In genomic region chr7:80580368-80580767, GRCm38 (mm10) we compare ENCODE assay signal across 8 mouse cellular contexts. TPM values are rescaled to one million over a fixed set of nuclear protein-coding genes. Genes with fewer than 3 reads are reported as not detected.
DNase-seq lines count a peak whose midpoint lies in the region; ATAC-seq and TF ChIP-seq lines count a peak whose summit lies in the region.

No protein-coding gene starts in this region.

- peak; percentile 60 for DNase-seq in hindbrain, postnatal 0 days (ENCODE audit: low spot score)
- peak; percentile 14 to 25 for DNase-seq in CD8-positive naive resting alpha-beta T cell, adult 2 months (ENCODE audit: low read depth in 2 of 2, low spot score in 2 of 2)
- peak; percentile 39 for DNase-seq in adrenal gland, postnatal 25 days
- DNase-seq in heart, postnatal 14 days = peak; percentile 57 to 66
- peak; percentile 48 to 49 for DNase-seq in thymus, postnatal 36 days
- DNase-seq in left cerebral cortex, adult 8-10 months (ENCODE audit: low spot score in 2 of 2) = no peak

- intact Hi-C loops in heart, postnatal 14 days (cut with DNase I) = loop anchor here (1.0 kb wide), 1 partner anchor 194 kb away; no protein-coding TSS in a partner anchor

- no peaks in the 10 kb centered on the region for H3K27me3 ChIP-seq in hindbrain, postnatal 0 days (ENCODE audit: insufficient read depth, low read length)
- no peaks in the 10 kb centered on the region for H3K27me3 ChIP-seq in hindbrain, embryonic 16.5 days (replicated peaks; ENCODE audit: control insufficient read depth, insufficient read depth, low read length)

- TF ChIP-seq CTCF in hindbrain, postnatal 0 days (IDR thresholded peaks at IDR 0.05; ENCODE audit: low read depth) = peak; percentile 80

- no peaks in the 10 kb centered on the region for H3K4me1 ChIP-seq in hindbrain, postnatal 0 days (ENCODE audit: insufficient read depth, low read length)
- peaks cover 2% of the 10 kb centered on the region; the same call in 1 of the 2 replicates for H3K4me1 ChIP-seq in hindbrain, embryonic 16.5 days (ENCODE audit: control insufficient read depth, insufficient read depth, low read depth, low read length)

- ATAC-seq in hindbrain, postnatal 0 days = peak; percentile 30; the same call in 1 of the 2 replicates
- no peak for ATAC-seq in hindbrain, embryonic 16.5 days
- ATAC-seq in megakaryocyte, adult 5-6 weeks (ENCODE audit: poor library complexity, severe bottlenecking) = peak; percentile 28; the same call in 1 of the 2 replicates

- no peaks in the 10 kb centered on the region for H3K36me3 ChIP-seq in hindbrain, postnatal 0 days (ENCODE audit: insufficient read depth, low read length)
- no peaks in the 10 kb centered on the region for H3K36me3 ChIP-seq in hindbrain, embryonic 16.5 days (ENCODE audit: control insufficient read depth, insufficient read depth, low read length)

- H3K4me3 ChIP-seq in hindbrain, postnatal 0 days (ENCODE audit: low read length) = no peak overlapping the region
- no peak overlapping the region for H3K4me3 ChIP-seq in hindbrain, embryonic 16.5 days (ENCODE audit: low read length)

- 27% methylated on average over 6 of the region's 6 CpGs for WGBS in hindbrain, postnatal 0 days
- WGBS in hindbrain, embryonic 16.5 days = 31% methylated on average over 6 of the region's 6 CpGs

- no peak overlapping the region for H3K27ac ChIP-seq in hindbrain, postnatal 0 days
- no peak overlapping the region for H3K27ac ChIP-seq in hindbrain, embryonic 16.5 days (ENCODE audit: low read depth, low read length)

- no peaks in the 10 kb centered on the region for H3K9me3 ChIP-seq in hindbrain, postnatal 0 days (ENCODE audit: low read length)
- H3K9me3 ChIP-seq in hindbrain, embryonic 16.5 days (ENCODE audit: control insufficient read depth, low read length) = no peaks in the 10 kb centered on the region

- no peak overlapping the region for H3K9ac ChIP-seq in hindbrain, postnatal 0 days (replicated peaks; ENCODE audit: low read length)
- H3K9ac ChIP-seq in hindbrain, embryonic 16.5 days (ENCODE audit: low read depth, low read length) = no peak overlapping the region

- no peak overlapping the region for H3K4me2 ChIP-seq in hindbrain, postnatal 0 days (ENCODE audit: low read depth, low read length)
- no peak overlapping the region for H3K4me2 ChIP-seq in hindbrain, embryonic 16.5 days (ENCODE audit: low read length)

RNA-seq across cellular contexts. Expression of gene Blm, which starts 45.4 kb away (rescaled TPM):
- 4.3 and 7.5 TPM in 2 replicates for total RNA-seq in hindbrain, postnatal 0 days (2014; rRNA removed)
- 7.1 and 7.2 TPM in 2 replicates for polyA plus RNA-seq in hindbrain, postnatal 0 days (2015; fragmentation: Nextera tagmentation; extraction: Ambion mirVana)
- polyA plus RNA-seq in hindbrain, embryonic 16.5 days (2015; fragmentation: Nextera tagmentation; extraction: Ambion mirVana) = 7.3 and 9.6 TPM in 2 replicates
- total RNA-seq in adrenal gland, postnatal 25 days (2021) = 6.6 and 10.5 TPM in 2 replicates
- 1 to 10 TPM; 3.2 to 4.2 TPM for total RNA-seq in heart, postnatal 14 days (2021)
- total RNA-seq in megakaryocyte, adult 5-6 weeks (2015) = 38.8 and 45.4 TPM in 2 replicates
- 27.1 and 30.9 TPM in 2 replicates for total RNA-seq in megakaryocyte, adult 5-6 weeks (2017)
- 1 to 10 TPM; 4.0 to 7.5 (median 4.9) TPM for total RNA-seq in left cerebral cortex, adult 8-10 months (2022)

Comparison
In these comparisons a context has a peak if more than half of its experiments do, and no peak if none do; other contexts are left out.
1. DNase-seq: peak in hindbrain, postnatal 0 days (single experiment), CD8-positive naive resting alpha-beta T cell, adult 2 months (2 of 2), adrenal gland, postnatal 25 days (single experiment), heart, postnatal 14 days (2 of 2) and thymus, postnatal 36 days (2 of 2); none in left cerebral cortex, adult 8-10 months (0 of 2).